Mouse (Mus musculus): ENCODE data around the gene Hes3. TPM values are rescaled to one million over a fixed set of nuclear protein-coding genes. Genes with fewer than 3 reads are reported as not detected.
A peak's percentile ranks its signal among the peaks of the same experiment; 100 is the strongest.

Hes3 gene
- polyA plus RNA-seq (2015; fragmentation: Nextera tagmentation; extraction: Ambion mirVana): 0.67 and 0.69 TPM in 2 replicates

- H3K9ac ChIP-seq: peak within 1 kb of the TSS; percentile 26
- ATAC-seq (replicated peaks): no peak
- H3K27me3 ChIP-seq (replicated peaks): peaks cover 82% of the 10 kb centered on the region
- no peak within 1 kb of the TSS for H3K27ac ChIP-seq
- 16% methylated on average over 6 of the region's 6 CpGs for WGBS
- H3K36me3 ChIP-seq (replicated peaks): no peaks in the 10 kb centered on the region
- peaks cover 53% of the 10 kb centered on the region for H3K4me1 ChIP-seq
- H3K9me3 ChIP-seq: no peaks in the 10 kb centered on the region
- peak within 1 kb of the TSS; percentile 30 for H3K4me3 ChIP-seq
- H3K4me2 ChIP-seq: peak within 1 kb of the TSS; percentile 59
Measured at GRCm38 (mm10) chr4:152291562-152291961, at the start of gene Hes3. TSS of gene Hes3 (minus strand) at chr4:152291662.

DNA sequence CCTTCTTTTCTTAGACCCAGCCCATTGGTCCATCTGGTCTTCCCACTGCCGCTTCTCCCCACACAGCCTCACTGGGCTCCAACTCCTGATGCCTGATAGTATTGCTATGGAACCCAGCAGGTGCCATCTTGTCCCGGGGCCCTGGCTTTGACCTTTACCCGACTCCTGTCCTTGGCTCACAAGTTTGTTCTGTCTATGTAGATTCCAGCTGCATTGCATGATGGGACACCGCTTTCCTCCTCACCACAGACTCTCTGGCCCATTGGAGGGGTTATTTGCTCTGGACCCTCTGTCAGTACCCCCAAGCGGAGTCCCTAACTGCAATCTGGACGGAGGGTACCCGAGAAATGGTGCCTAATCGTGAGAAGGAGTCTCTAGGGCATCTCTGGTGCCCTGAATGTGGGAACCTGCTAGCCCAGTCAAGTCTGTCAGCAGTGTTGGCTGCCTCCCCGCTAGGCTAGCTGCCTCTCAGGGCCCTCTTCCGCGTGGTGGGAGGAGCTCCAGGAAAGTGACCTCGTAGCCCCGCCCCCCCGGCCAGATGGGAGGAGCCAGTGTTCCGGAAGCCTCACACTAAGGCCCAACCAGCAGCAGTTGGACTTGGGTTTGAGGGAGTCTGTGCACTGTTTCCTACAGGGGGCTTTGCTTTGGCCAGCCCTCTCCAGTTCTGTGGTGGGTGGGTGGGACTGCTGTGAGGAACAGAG, 49.3 kb upstream of the Hes3 start:
- no peak overlapping the region for H3K27ac ChIP-seq
- ATAC-seq (replicated peaks): no peak
- H3K36me3 ChIP-seq (replicated peaks): no peaks in the 10 kb centered on the region
- H3K4me3 ChIP-seq: peak overlapping the region; percentile 81
- 36% methylated on average over 15 of the region's 15 CpGs for WGBS
- H3K4me2 ChIP-seq: peak overlapping the region; percentile 81
- no peak overlapping the region for H3K9ac ChIP-seq
- H3K9me3 ChIP-seq: no peaks in the 10 kb centered on the region
- H3K4me1 ChIP-seq: peaks cover 47% of the 10 kb centered on the region
- H3K27me3 ChIP-seq (replicated peaks): peaks cover 8% of the 10 kb centered on the region

DNA sequence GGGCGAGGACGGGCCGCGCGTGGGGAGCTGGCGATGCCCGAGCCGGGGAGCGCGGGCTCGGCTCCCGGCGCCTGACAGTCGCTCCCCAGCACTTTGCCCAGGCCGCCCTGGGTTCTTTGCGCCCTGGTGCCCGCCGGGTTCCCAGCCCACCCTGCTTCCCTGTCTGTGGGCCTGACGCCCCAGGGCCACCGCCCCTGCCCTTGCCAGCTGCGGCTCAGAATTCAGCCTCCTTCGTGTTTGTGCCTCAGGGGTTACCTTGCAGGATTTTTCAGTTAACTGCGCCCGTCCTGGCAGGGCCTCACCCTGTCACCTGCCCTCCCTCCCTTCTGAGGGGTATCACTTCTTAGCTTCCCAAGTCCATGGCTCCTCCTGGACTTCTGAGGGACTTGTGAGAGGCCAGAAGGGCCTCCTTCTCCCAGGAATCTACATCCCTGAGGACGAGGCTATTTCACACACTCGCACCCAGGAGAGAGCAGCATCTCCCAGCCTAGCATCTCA, 47.9 kb upstream of the Hes3 start:
- H3K9ac ChIP-seq: peak overlapping the region; percentile 85
- H3K36me3 ChIP-seq (replicated peaks): peaks cover 3% of the 10 kb centered on the region; the same call in 1 of the 2 replicates
- H3K4me1 ChIP-seq: peaks cover 39% of the 10 kb centered on the region
- peak overlapping the region; percentile 81 for H3K4me3 ChIP-seq
- 4% methylated on average over 7 of the region's 26 CpGs for WGBS
- H3K27ac ChIP-seq: peak overlapping the region; percentile 84
- peak overlapping the region; percentile 81 for H3K4me2 ChIP-seq
- H3K27me3 ChIP-seq (replicated peaks): peaks cover 8% of the 10 kb centered on the region
- no peaks in the 10 kb centered on the region for H3K9me3 ChIP-seq
- peak; percentile 51 for ATAC-seq (replicated peaks)

- peaks cover 8% of the 10 kb centered on the region for H3K27me3 ChIP-seq (replicated peaks)
Measured at GRCm38 (mm10) chr4:152338419-152339292, 47.2 kb upstream of the Hes3 start, which contains the start of gene Chd5. TSS of gene Chd5 (plus strand) at chr4:152338651.

GRCm38 (mm10) chr4:152337772-152338171, 46.3 kb upstream of the Hes3 start:
- Histone ChIP-seq H3K4me1 (peaks cover 34% of the 10 kb centered on the region), H3K4me2 (no peak overlapping the region; the same call in 1 of the 2 replicates), H3K36me3 (replicated peaks) (peaks cover 14% of the 10 kb centered on the region), H3K9ac (no peak overlapping the region), H3K9me3 (no peaks in the 10 kb centered on the region), H3K27me3 (replicated peaks) (peaks cover 8% of the 10 kb centered on the region), H3K27ac (peak overlapping the region; percentile 21), H3K4me3 (no peak overlapping the region)
- ATAC-seq (replicated peaks): no peak
- WGBS: 20% methylated on average over 6 of the region's 6 CpGs

More at GRCm38 (mm10) chr4:152338419-152339292, 47.2 kb upstream of the Hes3 start, which contains the start of gene Chd5:
- Histone ChIP-seq H3K4me1 (peaks cover 35% of the 10 kb centered on the region), H3K4me2 (peak within 1 kb of the TSS; percentile 81), H3K4me3 (peak within 1 kb of the TSS; percentile 81), H3K9ac (peak within 1 kb of the TSS; percentile 85), H3K36me3 (replicated peaks) (peaks cover 10% of the 10 kb centered on the region), H3K9me3 (no peaks in the 10 kb centered on the region), H3K27ac (peak within 1 kb of the TSS; percentile 84)
- under 1% methylated on average over 88 of the region's 120 CpGs for WGBS
- peak; percentile 57 for ATAC-seq (replicated peaks)

- Histone ChIP-seq H3K9ac (no peak overlapping the region), H3K4me3 (no peak overlapping the region), H3K27me3 (replicated peaks) (no peaks in the 10 kb centered on the region), H3K36me3 (replicated peaks) (peaks cover 41% of the 10 kb centered on the region), H3K9me3 (no peaks in the 10 kb centered on the region), H3K4me1 (peaks cover 9% of the 10 kb centered on the region), H3K4me2 (no peak overlapping the region), H3K27ac (no peak overlapping the region)
- no peak for ATAC-seq (replicated peaks)
- WGBS: 91% methylated on average over 12 of the region's 12 CpGs
Measured at GRCm38 (mm10) chr4:152333587-152333986, 42.1 kb upstream of the Hes3 start.

DNA sequence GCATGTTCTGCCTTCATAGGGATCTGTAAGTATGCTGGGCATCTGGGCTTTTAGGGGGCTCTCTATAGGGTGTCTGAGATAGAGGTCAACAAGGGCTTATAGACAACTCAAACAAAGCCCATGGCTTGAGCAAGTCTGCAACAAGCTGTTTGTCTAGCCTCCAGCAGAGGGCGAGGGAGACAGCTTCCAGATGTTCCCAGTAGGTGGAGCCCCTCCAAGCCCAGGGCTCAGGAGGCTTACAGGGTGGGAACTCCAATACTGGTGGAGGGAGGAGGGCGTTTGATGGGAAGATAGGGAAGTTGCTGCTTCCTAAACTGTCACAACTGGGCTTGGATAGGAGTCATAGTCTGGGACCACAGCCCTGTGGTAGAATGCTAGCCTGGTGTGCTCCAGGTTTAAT, 41.5 kb upstream of the Hes3 start:
- Histone ChIP-seq H3K27me3 (replicated peaks) (no peaks in the 10 kb centered on the region), H3K36me3 (replicated peaks) (peaks cover 41% of the 10 kb centered on the region), H3K4me1 (peaks cover 5% of the 10 kb centered on the region), H3K4me2 (no peak overlapping the region), H3K9ac (no peak overlapping the region), H3K4me3 (no peak overlapping the region), H3K27ac (0 out of 2 replicates have a peak overlapping the region, but pooled peaks have one; percentile 13), H3K9me3 (no peaks in the 10 kb centered on the region)
- WGBS: 37% methylated on average over 2 of the region's 2 CpGs
- ATAC-seq (replicated peaks): peak; percentile 54

DNA sequence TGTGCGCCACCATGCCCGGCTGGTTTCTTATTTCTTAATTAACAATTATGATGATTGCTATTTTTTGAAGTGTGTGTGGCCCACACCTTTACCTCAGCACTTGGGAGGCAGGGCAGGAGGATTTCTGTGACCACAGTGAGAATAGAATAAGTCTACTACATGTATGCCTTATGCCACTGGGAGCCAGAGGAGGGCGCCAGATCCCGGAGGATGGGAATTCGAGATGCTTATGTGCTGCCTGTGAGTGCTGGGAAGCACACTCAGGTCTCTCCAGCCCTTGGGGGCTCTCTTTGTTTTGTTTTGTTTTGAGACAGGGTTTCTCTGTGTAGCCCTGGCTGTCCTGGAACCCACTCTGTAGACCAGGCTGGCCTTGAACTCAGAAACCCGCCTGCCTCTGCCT, 37.2 kb upstream of the Hes3 start:
- Histone ChIP-seq H3K4me2 (no peak overlapping the region), H3K4me3 (no peak overlapping the region), H3K9me3 (no peaks in the 10 kb centered on the region), H3K4me1 (peaks cover 25% of the 10 kb centered on the region), H3K27me3 (replicated peaks) (no peaks in the 10 kb centered on the region), H3K27ac (no peak overlapping the region), H3K36me3 (replicated peaks) (peaks cover 32% of the 10 kb centered on the region), H3K9ac (no peak overlapping the region)
- WGBS: 80% methylated on average over 6 of the region's 6 CpGs
- no peak for ATAC-seq (replicated peaks)

- Histone ChIP-seq H3K9me3 (no peaks in the 10 kb centered on the region), H3K4me3 (peak overlapping the region; percentile 70), H3K9ac (peak overlapping the region; percentile 73), H3K4me1 (peaks cover 20% of the 10 kb centered on the region), H3K27me3 (replicated peaks) (no peaks in the 10 kb centered on the region), H3K36me3 (replicated peaks) (peaks cover 17% of the 10 kb centered on the region), H3K4me2 (peak overlapping the region; percentile 75), H3K27ac (no peak overlapping the region)
- ATAC-seq (replicated peaks): no peak
- under 1% methylated on average over 11 of the region's 11 CpGs for WGBS
Measured at GRCm38 (mm10) chr4:152326543-152326942, 35.1 kb upstream of the Hes3 start.

DNA sequence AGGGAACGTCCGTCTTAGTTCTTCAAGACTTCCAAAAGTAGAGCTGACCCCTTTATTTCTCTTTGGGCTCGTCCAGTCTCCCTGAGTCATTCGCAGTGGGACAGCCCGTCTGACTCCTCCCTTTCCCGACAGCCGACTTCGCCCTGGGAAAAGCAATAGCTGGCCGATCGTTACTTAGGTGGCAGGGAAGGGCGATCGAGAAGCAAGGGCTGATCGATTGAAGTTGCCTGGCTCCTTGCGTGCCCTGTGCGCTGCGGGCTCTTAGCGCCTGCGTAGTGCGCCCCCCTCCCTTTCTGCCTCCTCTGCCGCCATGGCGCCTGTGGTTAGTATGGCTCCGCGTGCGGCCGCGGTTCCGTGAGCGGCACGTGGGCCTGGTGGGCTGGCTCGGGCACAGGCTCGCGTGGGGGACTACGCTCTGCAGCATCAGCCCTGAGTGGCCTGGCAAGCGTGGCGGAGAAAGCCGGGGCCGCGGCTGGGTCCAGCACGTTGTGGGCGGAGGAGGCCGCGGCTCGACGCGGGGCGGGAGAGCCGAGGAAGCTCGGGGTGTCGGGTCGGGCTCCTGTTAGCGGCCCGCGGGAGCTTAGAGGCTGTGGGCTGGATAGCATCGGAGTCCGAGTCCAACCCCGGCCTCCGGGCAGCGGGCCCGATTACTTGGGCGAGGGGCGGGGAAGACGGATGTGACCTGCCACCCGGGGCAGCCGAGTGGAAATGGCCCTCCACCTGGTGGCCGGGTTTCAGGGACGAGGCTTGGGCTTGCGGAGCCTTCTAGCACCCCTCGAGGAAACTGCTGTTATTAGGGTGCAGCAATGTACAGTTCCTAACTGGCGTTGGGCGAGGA, 34.3 kb upstream of the Hes3 start, which contains the start of gene Rpl22:
Gene Rpl22 (plus strand): TSS at position 169 of the 838 bp plus-strand sequence.
- peak within 1 kb of the TSS; percentile 70 for H3K4me3 ChIP-seq
- H3K9me3 ChIP-seq: no peaks in the 10 kb centered on the region
- peaks cover 20% of the 10 kb centered on the region for H3K4me1 ChIP-seq
- H3K36me3 ChIP-seq (replicated peaks): peaks cover 10% of the 10 kb centered on the region
- H3K4me2 ChIP-seq: peak within 1 kb of the TSS; percentile 75
- H3K9ac ChIP-seq: peak within 1 kb of the TSS; percentile 73
- H3K27ac ChIP-seq: peak within 1 kb of the TSS; percentile 66
- WGBS: under 1% methylated on average over 69 of the region's 70 CpGs
- no peaks in the 10 kb centered on the region for H3K27me3 ChIP-seq (replicated peaks)
- peak; percentile 95 for ATAC-seq (replicated peaks)

Data from midbrain, embryonic 15.5 days (tissue).